Mouse (Mus musculus) kidney, adult 9 months (tissue): Measurements from ENCODE around the gene Rbpj.
"Not testable (repeated sequence)": the region's sequence is repeated elsewhere in the genome, so short reads cannot be mapped to it uniquely, and the experiment has no call there.

Experiments
- DNase-seq: peaks from one replicate; pipeline ENCODE4 v3.0.0; 2022

Rbpj gene

DNA sequence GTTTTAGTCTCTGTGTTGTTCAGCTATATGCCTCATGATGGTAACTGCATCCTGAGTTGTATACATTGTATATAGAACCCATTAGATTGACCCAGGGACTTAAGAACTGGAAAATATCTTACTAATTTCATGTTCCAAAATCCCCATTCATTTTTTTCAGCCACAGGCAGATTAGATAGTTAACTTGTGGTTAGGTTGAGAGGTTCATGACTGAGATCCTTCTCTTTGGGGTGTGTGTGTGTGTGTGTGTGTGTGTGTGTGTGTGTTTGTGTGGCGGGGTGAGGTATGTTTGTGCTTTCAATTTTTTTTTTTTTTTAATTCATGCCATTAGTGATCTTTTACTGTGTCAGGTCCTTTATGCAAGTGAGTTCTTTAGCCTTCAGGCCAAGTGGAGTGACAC lies 133.2 kb downstream of the Rbpj start:
- no peak for DNase-seq

DNA sequence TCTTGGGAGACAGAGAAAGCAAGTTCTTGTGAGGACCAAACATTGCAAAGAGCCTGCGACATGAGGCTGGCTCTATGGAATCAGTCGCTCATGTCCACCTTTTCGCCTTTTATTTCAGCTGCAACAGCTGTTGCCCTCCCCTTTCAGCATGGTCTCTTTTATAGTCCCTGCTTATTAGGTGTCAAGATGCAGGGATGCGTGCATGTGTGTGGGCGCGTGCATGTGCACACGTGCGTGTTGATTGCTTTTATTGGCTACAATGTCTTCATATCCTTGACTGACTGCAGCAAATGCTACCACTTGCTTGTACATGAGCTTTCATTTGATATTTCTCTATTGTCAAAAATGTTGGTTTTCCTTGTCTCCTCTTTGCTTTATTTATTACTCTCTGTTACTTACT lies 136.2 kb downstream of the Rbpj start:
- no peak for DNase-seq

DNA sequence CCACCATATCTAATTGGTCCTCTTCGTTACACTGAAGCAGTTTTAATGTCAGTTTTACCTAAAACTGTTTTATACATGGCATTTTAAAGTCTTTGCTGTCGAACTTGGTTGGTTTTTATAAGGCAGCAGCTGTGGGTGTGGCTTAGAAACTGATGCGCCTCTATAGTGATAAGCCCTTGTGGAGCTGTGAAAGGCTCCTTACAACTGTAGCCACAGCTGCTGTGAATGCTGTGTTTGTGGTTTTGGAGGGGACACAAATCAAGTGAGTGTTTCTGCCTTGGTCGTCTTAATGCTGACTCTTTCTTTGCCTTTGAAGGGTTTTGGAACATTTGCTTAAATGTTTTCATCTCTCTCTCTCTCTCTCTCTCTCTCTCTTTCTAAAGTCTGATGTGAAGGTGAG lies 139.5 kb downstream of the Rbpj start:
- no peak for DNase-seq

DNA sequence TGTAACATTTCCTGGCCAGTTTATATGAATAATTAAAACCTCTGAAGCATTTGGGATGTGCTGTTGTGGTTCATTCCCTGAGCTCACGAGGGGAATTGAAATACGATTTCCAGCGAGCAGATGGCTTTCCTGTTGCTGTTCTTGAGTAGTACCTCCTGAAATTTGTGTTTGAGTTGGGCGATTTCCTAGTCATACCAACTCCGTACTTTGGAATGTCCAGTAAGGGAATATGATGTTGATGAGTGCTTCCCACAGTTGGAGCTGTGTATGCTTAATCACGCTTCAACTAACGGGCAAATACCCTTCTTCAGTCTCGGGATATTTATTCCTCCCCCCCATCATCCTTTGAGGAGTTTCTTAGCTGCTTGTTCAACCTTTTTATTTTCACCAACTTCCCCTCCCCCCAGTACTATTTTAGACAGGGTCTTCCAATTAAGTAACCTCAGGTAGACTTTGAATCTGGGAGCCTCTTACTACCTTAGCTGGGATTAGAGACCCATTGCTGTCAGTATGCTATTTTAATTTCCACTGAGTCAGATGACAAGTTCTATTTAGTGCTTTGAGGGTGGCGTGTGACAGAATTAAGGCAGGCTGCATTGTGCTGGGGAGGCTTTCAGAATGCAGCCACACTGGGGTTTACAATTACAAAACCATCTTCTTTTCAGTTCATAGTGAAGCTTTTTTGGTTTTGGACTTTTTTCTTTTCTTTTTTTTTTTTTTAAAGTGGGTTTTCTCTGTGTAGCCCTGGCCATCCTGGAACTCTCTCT lies 141.5 kb downstream of the Rbpj start:
- no peak for DNase-seq

DNA sequence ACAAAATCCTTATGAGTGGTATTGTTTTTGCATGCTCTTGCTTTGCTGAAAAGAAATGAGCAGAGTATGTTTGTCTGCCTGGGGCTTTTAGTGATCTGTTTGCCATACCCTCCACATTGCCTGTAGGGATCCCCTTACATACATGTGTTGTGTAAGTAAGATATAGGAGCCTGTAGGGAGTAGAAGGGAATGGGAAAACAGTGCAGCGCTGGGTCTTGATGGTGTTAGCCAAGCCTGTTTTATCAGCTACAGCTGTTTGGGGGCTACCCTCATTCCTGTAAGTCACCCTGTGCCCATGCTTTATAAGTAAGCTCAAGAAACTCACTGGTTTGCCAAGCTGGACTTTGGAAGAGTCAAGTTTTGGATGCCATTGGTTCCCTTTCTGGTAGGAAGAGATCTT lies 152.9 kb downstream of the Rbpj start:
- DNase-seq, result no peak

DNA sequence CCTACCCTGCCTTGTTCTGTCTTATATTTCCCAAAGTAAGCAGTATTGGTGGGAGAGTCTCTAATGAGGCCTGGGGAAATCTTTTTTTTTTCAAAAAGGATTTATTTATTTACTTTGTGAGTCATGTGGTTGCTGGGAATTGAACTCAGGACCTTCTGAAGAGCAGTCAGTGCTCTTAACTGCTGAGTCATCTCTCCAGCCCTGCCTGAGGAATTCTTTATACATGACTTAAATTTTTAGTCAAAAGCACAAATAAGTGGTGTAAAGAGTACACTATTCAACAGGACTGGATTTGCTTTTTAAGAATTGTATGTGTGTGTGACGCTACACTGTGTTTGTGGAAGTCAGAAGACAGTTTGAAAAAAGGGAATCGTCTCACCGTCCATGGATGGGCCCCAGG lies 166.1 kb downstream of the Rbpj start:
- no peak for DNase-seq

DNA sequence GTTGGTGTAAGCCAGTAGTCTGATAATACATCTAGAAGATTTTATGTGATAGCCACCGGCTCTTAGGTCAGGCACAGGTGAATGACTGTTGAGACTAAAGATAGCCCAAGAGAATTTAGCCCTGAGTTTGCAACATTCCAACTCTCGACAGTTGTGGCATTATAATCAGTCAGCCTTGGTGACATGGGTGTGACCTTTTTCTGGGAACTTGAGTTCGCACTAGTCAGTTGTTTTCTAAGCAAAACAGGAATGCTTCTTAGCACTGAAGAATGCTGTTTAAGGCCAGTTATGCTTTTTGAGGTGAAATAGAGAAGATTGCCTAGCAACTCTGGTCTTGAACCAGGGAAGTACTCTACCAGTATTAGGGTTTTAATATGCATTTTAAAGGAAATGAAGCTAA lies 170.8 kb downstream of the Rbpj start:
- no peak for DNase-seq

DNA sequence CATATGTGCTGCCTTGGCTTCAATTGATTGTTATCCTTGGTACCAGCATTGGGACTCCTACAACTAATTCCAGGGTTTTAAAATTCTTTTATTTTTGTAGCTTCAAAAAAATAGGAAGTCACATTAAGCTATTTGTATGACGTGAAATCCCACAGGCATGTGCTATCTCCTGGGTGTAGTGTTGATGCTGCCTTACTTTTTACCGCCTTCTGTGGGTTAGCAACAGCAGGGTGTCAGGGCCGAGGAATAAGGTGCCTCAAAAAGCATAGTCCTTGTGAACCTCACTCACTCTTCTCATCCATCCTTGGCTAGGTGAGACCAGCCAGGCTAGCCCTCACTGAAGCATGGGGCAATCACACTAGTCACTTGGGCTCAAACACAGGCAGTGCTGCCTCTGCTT lies 171.3 kb downstream of the Rbpj start:
- DNase-seq, result no peak

DNA sequence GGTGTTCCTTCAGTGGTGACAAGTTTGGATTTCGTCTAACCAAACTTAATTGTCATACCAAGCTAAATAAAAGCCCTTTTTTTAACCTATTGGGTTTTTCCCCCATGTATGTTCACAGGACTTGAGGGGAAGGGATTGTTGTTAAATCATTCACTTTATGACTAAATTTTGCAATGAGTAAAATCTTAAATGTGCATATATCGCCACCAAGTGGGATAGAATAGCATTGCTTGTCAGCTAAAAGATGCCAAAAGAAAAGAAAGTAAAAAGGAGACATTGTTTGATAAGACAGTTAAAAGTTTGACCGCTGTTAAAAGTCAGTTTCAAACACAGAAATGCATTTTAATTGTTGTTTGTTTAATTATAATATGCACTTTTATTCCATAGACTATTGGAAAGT lies 172.7 kb downstream of the Rbpj start:
- DNase-seq, result peak; percentile 58

DNA sequence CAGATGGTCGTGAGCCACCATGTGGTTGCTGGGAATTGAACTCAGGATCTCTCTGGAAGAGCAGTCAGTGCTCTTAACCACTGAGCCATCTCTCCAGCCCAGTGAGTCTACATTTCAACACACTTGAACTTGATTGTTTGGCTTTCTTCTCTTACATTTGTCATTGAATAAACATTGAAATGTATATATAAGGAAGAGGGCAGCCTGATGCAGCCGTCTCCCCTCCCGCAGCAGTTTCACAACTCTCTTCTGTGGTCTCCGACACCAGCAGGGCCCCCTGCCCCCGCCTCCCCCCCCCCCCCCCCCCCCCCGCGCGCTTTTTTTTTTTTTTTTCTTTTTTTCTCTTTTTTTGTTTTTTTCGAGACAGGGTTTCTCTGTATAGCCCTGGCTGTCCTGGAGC lies 180.7 kb downstream of the Rbpj start:
- no peak for DNase-seq

DNA sequence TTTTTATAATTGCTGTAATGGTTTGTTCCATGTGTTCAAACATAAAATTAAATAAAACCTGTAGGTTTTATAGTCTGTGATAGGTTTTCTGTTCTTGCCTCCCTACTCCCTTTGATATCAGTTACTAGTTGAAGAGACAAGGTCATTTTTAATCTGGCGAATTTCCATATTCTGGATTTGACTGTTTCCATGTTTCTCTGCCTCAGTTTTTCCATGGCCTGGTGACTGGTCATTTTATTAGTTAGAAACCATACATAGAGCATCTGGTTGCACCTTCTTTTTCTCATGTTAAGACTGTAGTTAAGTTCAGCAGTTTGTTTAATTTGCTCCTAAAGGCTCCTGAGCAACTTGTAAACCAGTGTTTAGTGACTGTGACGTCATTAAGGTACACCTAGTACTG lies 181.4 kb downstream of the Rbpj start:
- DNase-seq, result no peak

DNA sequence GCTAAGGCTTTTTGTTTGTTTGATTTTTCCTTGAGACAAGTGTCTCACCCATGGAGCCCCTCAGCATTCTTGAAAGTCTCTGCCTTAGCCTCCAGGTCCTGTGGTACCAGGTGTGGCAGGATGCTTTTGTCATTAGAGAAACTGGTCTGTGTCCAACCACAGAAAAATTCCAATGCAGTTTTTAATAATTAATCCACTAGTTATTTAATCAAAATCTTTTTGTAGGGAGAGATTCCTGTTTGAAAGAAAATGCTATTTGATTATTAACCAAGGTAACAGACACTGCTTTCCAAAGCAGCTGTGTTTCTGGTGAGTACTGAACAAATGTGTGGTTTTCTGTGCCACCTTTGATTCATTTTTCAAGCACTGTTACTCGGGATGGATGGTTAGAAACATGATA lies 190.6 kb downstream of the Rbpj start:
- DNase-seq, result peak; percentile 67

DNA sequence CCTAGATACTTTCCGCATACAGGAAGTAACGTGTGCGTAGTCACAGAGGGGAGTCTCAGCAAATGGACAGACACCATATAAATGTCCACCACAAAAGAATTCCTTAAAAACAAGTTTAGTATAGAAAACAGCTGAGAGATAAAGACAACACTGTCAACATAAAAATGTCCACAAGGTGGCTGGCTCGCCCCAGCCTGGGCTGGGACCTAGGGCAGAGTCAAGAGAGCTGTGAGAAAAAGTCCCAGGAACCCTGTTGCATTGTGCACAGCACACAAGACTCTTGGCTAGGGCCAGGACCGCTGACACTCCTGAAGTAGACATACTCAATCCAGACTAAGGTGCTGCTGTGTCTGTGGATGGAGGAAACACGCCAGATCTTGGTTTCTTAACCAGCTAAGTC lies 192.0 kb downstream of the Rbpj start:
- peak; percentile 52 for DNase-seq

DNA sequence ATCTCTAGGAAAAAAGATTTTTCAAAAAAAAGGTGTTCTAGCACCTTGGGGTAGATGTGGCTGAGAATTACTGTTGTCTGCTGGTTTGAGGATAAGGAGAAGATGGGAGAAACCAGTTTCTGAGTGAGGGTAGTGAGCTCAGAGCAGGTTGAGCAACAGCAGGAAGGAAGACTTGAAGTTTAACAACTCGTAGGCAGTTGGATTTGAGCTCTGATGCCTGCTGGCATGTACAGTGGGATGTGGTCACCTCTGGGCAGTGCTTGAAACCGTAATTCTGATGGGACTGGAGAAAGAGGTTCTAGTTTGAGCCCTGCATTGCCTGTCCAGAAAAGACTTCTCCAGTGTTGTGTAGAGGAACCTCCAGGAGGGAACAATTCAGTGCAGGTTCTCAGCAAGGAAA lies 195.6 kb downstream of the Rbpj start:
- no peak for DNase-seq

DNA sequence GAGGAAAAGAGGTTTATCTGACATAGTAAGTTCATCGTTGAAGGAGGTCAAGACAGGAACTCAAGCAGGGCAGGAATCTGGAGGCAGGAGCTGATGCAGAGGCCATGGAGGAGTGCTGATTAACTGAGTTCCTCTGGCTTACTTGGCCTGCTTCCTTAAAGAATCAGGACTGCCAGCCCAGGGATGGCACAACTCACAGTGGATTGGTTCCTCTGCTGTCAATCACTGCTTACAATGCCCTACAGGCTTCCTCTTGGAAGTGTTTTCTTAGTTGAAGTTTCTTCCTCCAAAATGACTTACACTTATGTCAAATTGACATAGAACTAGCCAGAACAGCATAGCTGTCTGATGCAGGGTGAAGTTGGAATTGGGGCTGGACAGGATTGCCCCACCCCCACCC lies 196.5 kb downstream of the Rbpj start:
- no peak for DNase-seq

DNA sequence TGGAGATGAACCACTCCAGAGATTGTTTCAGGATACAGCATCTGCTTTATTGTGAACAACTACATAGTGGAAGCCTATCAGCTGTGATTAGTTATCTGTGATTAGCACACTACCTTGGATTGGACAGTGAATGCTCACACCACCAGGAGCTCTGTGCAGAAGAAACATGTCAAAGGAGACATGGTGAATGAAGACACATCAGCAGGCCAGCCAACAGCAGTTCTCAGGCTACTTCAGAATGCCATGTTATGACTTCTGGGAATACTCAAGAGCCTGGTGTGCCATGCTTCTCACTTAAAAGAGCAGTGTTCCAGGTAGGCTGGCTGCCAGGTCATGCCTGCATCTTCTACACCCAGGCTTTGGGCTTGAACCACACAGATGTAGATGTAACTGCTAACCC lies 197.7 kb downstream of the Rbpj start:
- no peak for DNase-seq

DNA sequence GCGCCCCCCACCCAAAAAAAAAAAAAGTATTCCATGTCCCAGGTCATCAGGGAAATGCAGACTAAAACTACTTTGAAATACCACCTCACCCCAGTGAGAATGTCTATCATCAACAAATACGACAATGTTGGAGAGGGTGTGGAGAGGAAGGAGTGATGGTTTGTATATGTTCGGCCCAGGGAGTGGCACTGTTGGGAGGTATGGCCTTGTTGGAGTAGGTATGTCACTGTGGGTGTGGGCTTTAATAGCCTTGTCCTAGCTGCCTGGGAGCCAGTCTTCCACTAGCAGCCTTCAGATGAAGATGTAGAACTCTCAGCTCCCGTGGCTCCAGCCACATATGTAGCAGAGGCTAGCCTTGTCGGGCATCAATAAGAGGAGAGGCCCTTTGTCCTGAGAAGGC lies 202.1 kb downstream of the Rbpj start:
- no peak for DNase-seq

DNA sequence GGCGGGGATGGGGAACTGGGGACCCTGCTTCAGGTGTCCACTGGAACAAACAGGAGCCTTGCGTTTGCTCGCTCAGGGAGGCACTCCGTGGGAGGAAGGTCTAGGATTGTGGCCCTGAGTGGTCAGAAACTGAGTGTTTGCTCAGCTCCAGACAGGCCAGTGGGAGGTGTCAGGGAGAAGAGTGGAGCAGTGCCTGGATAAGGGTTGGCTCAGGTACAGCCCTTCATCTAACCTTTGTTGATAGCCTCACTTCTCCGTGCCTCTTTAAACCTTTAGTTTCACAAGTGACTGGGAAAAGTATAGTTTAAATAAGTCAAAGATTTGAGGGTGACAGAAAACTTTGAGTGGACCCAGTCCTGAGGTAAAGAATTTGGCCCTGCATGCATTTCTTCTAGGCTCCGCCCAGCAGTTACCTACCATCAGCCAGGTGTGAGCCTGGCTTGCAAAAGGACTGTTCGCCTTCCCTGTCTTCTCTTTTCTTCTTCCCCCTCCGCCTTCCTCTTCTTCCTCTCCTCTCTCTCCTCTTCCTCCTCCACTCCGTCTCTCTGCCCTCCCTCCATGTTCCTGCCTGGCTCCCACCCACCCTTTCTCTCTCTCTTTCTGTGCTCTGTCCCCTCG lies 204.5 kb downstream of the Rbpj start:
- DNase-seq, result no peak

DNA sequence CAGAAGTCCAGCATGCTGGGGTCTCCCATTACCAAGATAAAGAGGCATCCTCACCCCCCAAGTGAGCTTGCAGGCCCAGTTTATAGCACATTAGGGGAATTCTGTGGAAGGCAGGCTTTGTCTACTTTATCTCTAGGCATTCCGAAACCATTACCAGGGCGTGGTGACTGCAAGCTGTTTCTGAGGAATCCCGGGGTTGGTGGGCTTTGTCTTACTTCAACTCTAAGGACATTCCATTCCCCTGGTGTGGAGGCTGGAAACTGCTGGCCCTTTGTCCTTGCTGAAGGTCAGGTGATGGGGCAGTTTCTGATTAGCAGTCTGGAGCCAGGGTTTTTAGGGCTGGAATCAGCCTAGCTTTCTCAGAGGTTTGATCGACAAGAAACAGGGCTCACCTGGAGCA lies 205.6 kb downstream of the Rbpj start:
- DNase-seq, result no peak

DNA sequence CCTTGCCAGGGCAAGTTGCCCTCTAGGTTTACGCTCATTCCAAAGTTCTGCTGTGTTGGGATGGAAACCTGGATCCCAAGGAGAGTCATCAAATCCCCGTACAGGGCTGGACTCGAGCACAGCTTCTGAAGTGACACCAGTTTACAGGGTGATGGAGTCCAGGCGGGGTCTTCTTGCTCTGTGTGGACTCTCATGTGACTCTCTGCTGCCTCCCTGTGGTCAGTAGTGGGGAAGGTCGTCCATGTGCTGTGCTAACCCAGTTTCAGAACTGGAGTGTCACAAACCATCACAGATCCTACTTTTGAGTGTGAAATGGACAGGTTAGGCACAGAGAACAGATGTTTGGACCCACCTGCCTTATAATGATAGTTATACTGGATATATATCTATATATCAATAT lies 206.4 kb downstream of the Rbpj start:
- peak; percentile 82 for DNase-seq

DNA sequence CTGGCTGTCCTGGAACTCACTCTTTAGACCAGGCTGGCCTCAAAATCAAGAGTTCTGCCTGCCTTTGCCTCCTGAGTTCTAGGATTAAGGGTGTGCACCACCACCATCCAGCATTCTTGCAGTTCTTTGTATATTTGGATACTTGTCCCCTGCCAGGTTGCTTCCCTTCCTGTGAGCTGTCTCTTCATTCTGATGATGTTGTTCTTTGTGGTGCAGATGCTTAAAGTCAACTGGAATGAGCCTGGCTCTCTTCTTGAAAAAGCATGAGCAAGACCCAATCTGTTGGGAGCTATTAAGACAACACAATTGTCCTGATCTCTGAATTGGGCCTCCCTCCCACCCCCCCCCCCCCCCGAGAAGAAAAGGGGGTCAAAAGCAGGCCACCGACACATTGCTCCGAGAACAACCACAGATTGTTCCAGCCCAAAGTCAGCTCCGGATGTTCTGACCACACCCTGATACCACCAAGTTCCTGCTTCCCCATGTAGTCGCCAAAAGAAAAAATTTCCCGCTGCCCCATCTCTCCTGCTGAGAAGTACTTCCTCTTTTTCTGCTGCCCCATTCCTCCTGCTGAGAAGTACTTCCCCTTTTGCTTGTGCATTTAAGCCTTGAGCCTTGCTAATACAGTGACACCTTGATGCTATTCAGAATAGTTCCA lies 207.7 kb downstream of the Rbpj start:
- DNase-seq, result not testable (repeated sequence)

DNA sequence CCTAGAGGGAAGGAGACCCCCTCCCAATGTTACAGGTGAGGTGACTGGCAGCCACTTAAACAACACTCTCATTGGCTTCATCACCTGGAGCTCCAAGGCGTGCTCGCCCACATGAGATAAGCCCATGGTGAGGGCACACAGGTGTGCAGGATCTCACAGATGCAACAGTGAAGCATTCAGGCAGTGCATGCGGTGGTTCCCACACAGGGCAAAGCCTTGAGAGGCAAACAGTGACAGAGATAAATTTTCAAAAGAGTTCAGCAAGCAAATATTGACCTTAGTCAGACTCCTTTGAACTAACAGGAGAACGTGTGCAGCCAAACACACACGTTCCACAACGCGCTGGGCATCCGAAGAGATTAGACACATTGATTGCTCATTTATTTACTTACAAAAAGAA lies 210.7 kb downstream of the Rbpj start:
- no peak for DNase-seq

DNA sequence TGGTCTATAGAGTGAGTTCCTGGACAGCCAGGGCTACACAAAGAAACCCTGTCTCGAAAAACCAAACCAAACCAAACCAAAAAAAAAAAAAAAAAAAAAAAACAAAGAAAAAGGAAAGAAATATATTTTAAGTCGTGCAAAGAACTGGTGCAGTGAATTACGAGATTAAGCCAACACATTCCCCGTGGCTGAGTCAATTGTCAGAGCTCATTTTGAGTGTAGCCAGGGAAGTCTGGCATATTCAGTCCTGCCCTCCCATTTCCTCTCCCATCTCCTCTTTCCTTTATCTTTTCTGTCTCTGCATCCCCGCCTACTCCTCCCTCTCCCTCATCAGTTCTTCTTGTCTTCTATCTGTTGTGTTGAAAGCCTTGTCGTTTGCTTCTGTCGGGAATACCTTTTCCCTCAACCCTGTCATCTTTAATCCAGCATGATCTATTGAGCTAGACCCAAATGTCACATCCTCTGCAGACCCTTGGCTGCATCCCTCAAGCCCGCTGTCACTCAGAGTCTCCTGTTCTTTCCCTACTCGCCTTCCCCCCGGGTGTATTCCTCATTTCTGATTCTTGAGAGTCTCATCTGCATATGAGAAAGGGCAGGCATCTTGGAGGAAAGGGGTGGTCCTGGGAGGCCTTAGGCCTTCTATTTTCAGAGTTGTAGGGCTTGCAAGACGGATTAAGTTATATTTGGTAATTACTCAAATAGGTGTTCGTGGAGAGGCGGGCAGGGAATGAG lies 212.2 kb downstream of the Rbpj start:
- DNase-seq, result no peak

DNA sequence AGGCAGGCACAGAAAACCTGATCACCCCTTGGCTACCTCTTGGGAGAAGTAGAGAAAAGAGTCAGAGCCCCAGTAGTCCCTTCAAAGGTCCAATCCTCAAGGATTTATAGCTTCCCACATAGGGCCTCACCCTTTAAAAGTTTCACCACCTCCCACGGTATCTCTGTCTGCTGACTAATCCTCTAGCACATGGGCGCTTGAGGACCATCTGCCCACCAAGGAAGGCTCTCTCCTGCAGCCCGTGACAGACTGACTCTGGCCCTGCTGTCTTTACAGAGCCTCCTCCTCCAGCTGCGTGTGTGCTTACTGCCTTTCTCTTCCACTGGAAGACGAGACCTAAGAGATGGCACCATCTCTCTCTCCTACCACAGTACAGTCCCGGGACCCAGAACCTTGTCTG lies 213.7 kb downstream of the Rbpj start:
- DNase-seq, result no peak
